8 mouse cellular contexts compared by ENCODE assay signal in genomic region chr17:14279177-14279965, GRCm38 (mm10). TPM values are rescaled to one million over a fixed set of nuclear protein-coding genes. Genes with fewer than 3 reads are reported as not detected.
A peak's percentile ranks its signal among the peaks of the same experiment; 100 is the strongest.
DNase-seq lines count a peak whose midpoint lies in the region; ATAC-seq and TF ChIP-seq lines count a peak whose summit lies in the region.

Smoc2 (plus strand) TSS chr17:14279506.

- ATAC-seq in forebrain, embryonic 13.5 days = peak; percentile 58; the same call in 1 of the 2 replicates
- peak; percentile 57 for ATAC-seq in midbrain, embryonic 11.5 days (ENCODE audit: low FRiP score)

- intact Hi-C loops in heart, postnatal 14 days (cut with DNase I) = no loop called here

- H3K4me3 ChIP-seq in thymus, adult 2 months (ENCODE audit: control insufficient read depth, insufficient read depth, low read length) = no peak within 1 kb of the TSS
- peak within 1 kb of the TSS; percentile 42 for H3K4me3 ChIP-seq in forebrain, embryonic 13.5 days
- peak within 1 kb of the TSS; percentile 66 for H3K4me3 ChIP-seq in limb, embryonic 10.5 days
- H3K4me3 ChIP-seq in midbrain, embryonic 11.5 days (ENCODE audit: low read depth, low read length) = peak within 1 kb of the TSS; percentile 38

- TF ChIP-seq POLR2A in thymus, adult 2 months (IDR thresholded peaks at IDR 0.05; ENCODE audit: control insufficient read depth, extremely low read depth, insufficient read depth, low read length, poor library complexity) = no peak

- H3K27ac ChIP-seq in thymus, adult 2 months (ENCODE audit: control insufficient read depth, insufficient read depth, low read length) = no peak within 1 kb of the TSS
- H3K27ac ChIP-seq in forebrain, embryonic 13.5 days = no peak within 1 kb of the TSS
- peak within 1 kb of the TSS; percentile 68 for H3K27ac ChIP-seq in limb, embryonic 10.5 days
- no peak within 1 kb of the TSS for H3K27ac ChIP-seq in midbrain, embryonic 11.5 days (ENCODE audit: low read depth, low read length)

- no peaks in the 10 kb centered on the region for H3K36me3 ChIP-seq in thymus, adult 2 months (ENCODE audit: control insufficient read depth, insufficient read depth, low read length)
- no peaks in the 10 kb centered on the region for H3K36me3 ChIP-seq in forebrain, embryonic 13.5 days (ENCODE audit: poor library complexity, severe bottlenecking)
- no peaks in the 10 kb centered on the region for H3K36me3 ChIP-seq in limb, embryonic 10.5 days
- no peaks in the 10 kb centered on the region for H3K36me3 ChIP-seq in midbrain, embryonic 11.5 days (ENCODE audit: control insufficient read depth, insufficient read depth, low read length)

- no peak for TF ChIP-seq CTCF in thymus, adult 2 months (IDR thresholded peaks at IDR 0.05; ENCODE audit: borderline replicate concordance, control insufficient read depth, extremely low read depth, insufficient read depth, low read length, poor library complexity)

- H3K4me2 ChIP-seq in forebrain, embryonic 13.5 days = peak within 1 kb of the TSS; percentile 75
- H3K4me2 ChIP-seq in midbrain, embryonic 11.5 days = peak within 1 kb of the TSS; percentile 73

- WGBS in thymus, adult 2 months = 3% methylated on average over 61 of the region's 61 CpGs
- 2% methylated on average over 43 of the region's 61 CpGs for WGBS in forebrain, embryonic 13.5 days
- WGBS in limb, embryonic 10.5 days = under 1% methylated on average over 50 of the region's 61 CpGs
- under 1% methylated on average over 54 of the region's 61 CpGs for WGBS in midbrain, embryonic 11.5 days

- no peaks in the 10 kb centered on the region for H3K4me1 ChIP-seq in thymus, adult 2 months (replicated peaks; ENCODE audit: control insufficient read depth, insufficient read depth, low read length)
- H3K4me1 ChIP-seq in forebrain, embryonic 13.5 days = peaks cover 17% of the 10 kb centered on the region
- peaks cover 32% of the 10 kb centered on the region for H3K4me1 ChIP-seq in limb, embryonic 10.5 days
- H3K4me1 ChIP-seq in midbrain, embryonic 11.5 days (ENCODE audit: control insufficient read depth, insufficient read depth, low read length) = peaks cover 14% of the 10 kb centered on the region

- H3K27me3 ChIP-seq in thymus, adult 2 months (ENCODE audit: control insufficient read depth, insufficient read depth, low read length) = no peaks in the 10 kb centered on the region
- H3K27me3 ChIP-seq in forebrain, embryonic 13.5 days = peaks cover 69% of the 10 kb centered on the region
- peaks cover 91% of the 10 kb centered on the region for H3K27me3 ChIP-seq in limb, embryonic 10.5 days (ENCODE audit: low read depth, poor library complexity, severe bottlenecking)
- peaks cover 47% of the 10 kb centered on the region for H3K27me3 ChIP-seq in midbrain, embryonic 11.5 days (ENCODE audit: control insufficient read depth, insufficient read depth, low read length)

- no peaks in the 10 kb centered on the region for H3K9me3 ChIP-seq in forebrain, embryonic 13.5 days (replicated peaks)
- H3K9me3 ChIP-seq in limb, embryonic 10.5 days (replicated peaks) = no peaks in the 10 kb centered on the region
- no peaks in the 10 kb centered on the region for H3K9me3 ChIP-seq in midbrain, embryonic 11.5 days (ENCODE audit: control insufficient read depth, low read length)

- DNase-seq in thymus, adult 2 months = no peak
- no peak for DNase-seq in thymus, postnatal 14 days
- DNase-seq in heart, postnatal 14 days = peak; percentile 52 to 61
- peak; percentile 68 for DNase-seq in limb, embryonic 10.5 days (ENCODE audit: low spot score)
- DNase-seq in midbrain, embryonic 11.5 days (ENCODE audit: low spot score, missing footprints) = peak; percentile 91
- DNase-seq in testis, postnatal 10 days (ENCODE audit: low spot score) = peak; percentile 63
- DNase-seq in T-cell, adult 2 months (ENCODE audit: low spot score) = no peak

- no peak within 1 kb of the TSS for H3K9ac ChIP-seq in forebrain, embryonic 13.5 days
- H3K9ac ChIP-seq in midbrain, embryonic 11.5 days (ENCODE audit: low read length) = no peak within 1 kb of the TSS; the same call in 1 of the 2 replicates

RNA-seq across cellular contexts. Expression of gene Smoc2, which starts in this region (rescaled TPM):
- polyA plus RNA-seq in thymus, adult 2 months (2012; rRNA removed) = 15.6 and 17.8 TPM in 2 replicates
- polyA plus RNA-seq in forebrain, embryonic 13.5 days (2015; fragmentation: Nextera tagmentation; extraction: Ambion mirVana) = 0.66 and 1.1 TPM in 2 replicates
- 10 to 100 TPM; 43.6 to 48.6 TPM for total RNA-seq in heart, postnatal 14 days (2021)
- 7.4 and 21.8 TPM in 2 replicates for polyA plus RNA-seq in limb, embryonic 10.5 days (2016; fragmentation: Nextera tagmentation; extraction: Ambion mirVana)
- polyA plus RNA-seq in midbrain, embryonic 11.5 days (2014; fragmentation: Nextera tagmentation; extraction: Ambion mirVana) = 7.0 and 11.1 TPM in 2 replicates

Comparison
In these comparisons a context has a peak if more than half of its experiments do, and no peak if none do; other contexts are left out.
1. DNase-seq: peak in heart, postnatal 14 days (2 of 2), limb, embryonic 10.5 days (single experiment), midbrain, embryonic 11.5 days (single experiment) and testis, postnatal 10 days (single experiment); none in thymus, adult 2 months (single experiment), thymus, postnatal 14 days (single experiment) and T-cell, adult 2 months (single experiment).